Mouse (Mus musculus) brain, embryonic 14.5 days (tissue): ENCODE data around the gene Gjb5.

Source experiments
- CTCF ChIP-seq: fragments of 200-500 bp; IDR thresholded peaks from 2 replicates; pipeline ENCODE4 v1.5.1; 2012; ENCODE audit warnings: inconsistent platforms, mild to moderate bottlenecking, moderate library complexity, borderline replicate concordance; ENCODE audit not compliant: insufficient read depth, insufficient read length; ENCODE audit errors: extremely low read depth
- POLR2A ChIP-seq: fragments of 200-500 bp; IDR thresholded peaks from 2 replicates; pipeline ENCODE4 v1.6.1; 2012; ENCODE audit warnings: mild to moderate bottlenecking, inconsistent platforms, borderline replicate concordance; ENCODE audit not compliant: poor library complexity, insufficient read depth, insufficient read length, severe bottlenecking; ENCODE audit errors: extremely low read depth

GRCm38 (mm10) chr4:127324759-127325158 lies 33.2 kb downstream of the Gjb5 start:
- TF ChIP-seq POLR2A, result no peak
- TF ChIP-seq CTCF, result peak; percentile 95
